Mouse (Mus musculus) c-Kit-positive CD71-positive TER-119-positive erythroid progenitor cells, embryonic 14.5 days (primary cell): ENCODE results near the gene Hemk1.

Source experiments
- DNase-seq: peaks from one replicate; pipeline ENCODE4 v3.0.0-alpha.2; 2013; ENCODE audit warnings: low spot score

Hemk1 gene

GRCm38 (mm10) chr9:107294249-107294648 is 43.9 kb downstream of the Hemk1 start:
- peak; percentile 83 for DNase-seq

- DNase-seq: no peak
Observed at GRCm38 (mm10) chr9:107290897-107291296, 47.3 kb downstream of the Hemk1 start.

- DNase-seq: peak; percentile 78
Observed at GRCm38 (mm10) chr9:107289211-107290076, 48.7 kb downstream of the Hemk1 start, which contains the start of gene Mapkapk3. Gene Mapkapk3 (minus strand): TSS chr9:107289877.

- DNase-seq: peak; percentile 72
Observed at GRCm38 (mm10) chr9:107288711-107289110, 49.4 kb downstream of the Hemk1 start.

GRCm38 (mm10) chr9:107288105-107288650 is 50.0 kb downstream of the Hemk1 start:
- DNase-seq: no peak

GRCm38 (mm10) chr9:107287294-107287693 is 50.9 kb downstream of the Hemk1 start:
- no peak for DNase-seq

- no peak for DNase-seq
Observed at GRCm38 (mm10) chr9:107285009-107285408, 53.1 kb downstream of the Hemk1 start.

- DNase-seq: no peak
Observed at GRCm38 (mm10) chr9:107282951-107283350, 55.2 kb downstream of the Hemk1 start.

GRCm38 (mm10) chr9:107281241-107281987 is 56.7 kb downstream of the Hemk1 start:
- DNase-seq: no peak

- no peak for DNase-seq
Observed at GRCm38 (mm10) chr9:107280322-107281027, 57.7 kb downstream of the Hemk1 start.

GRCm38 (mm10) chr9:107279378-107280321 is 58.5 kb downstream of the Hemk1 start:
- no peak for DNase-seq

- no peak for DNase-seq
Observed at GRCm38 (mm10) chr9:107278527-107279377, 59.4 kb downstream of the Hemk1 start.

GRCm38 (mm10) chr9:107278126-107278525 is 60.0 kb downstream of the Hemk1 start:
- no peak for DNase-seq

GRCm38 (mm10) chr9:107277603-107278002 is 60.5 kb downstream of the Hemk1 start:
- DNase-seq: no peak
